Mouse (Mus musculus): ENCODE measurements around the gene Cd99l2.
"Not testable (repeated sequence)": the region's sequence is repeated elsewhere in the genome, so short reads cannot be mapped to it uniquely, and the experiment has no call there.

Gene Cd99l2

GRCm38 (mm10) chrX:71492634-71493278 is at the start of gene Cd99l2:
Gene Cd99l2, minus strand, starts transcription at chrX:71492849.
- peak; percentile 82 for DNase-seq (ENCODE audit: low read depth, low spot score)

DNA sequence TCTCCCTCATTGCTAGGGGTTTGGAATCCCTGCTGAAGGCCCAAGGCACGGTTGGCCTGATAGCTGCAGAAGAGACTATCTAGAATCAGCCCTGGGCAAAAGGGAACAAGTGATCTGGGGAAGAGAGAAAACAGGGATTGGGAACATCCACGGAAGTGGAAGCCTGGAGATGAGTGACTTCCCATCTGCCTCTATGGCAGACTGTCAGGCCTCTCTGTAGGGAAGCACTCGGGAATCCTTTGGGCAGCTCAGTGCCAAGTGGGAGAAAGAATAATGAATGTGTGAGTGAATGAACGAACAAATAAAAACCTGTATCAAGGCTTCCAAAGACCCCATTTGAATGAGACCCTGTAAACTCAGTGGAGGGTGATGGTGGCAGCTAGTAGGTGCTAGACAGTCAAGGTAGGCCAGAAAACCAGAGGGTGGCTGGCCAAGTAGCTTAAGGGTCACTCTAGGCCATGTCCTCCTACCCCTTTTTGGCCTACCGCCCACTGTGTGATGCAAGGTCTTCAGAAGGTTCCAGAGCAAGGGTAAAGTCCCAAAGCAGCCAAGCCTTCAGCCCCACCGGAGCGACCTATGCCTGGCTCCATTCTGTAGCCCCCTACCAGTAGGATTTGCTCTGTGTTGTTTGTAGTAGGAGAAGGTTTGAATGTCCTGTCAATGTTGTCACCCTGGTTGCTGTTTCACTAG is 48.3 kb upstream of the Cd99l2 start:
- no peak for DNase-seq (ENCODE audit: low read depth, low spot score)

GRCm38 (mm10) chrX:71537791-71538190 is 45.1 kb upstream of the Cd99l2 start:
- DNase-seq (ENCODE audit: low read depth, low spot score) = no peak

- DNase-seq (ENCODE audit: low read depth, low spot score) = no peak
Observed at GRCm38 (mm10) chrX:71534102-71534501, 41.5 kb upstream of the Cd99l2 start.

DNA sequence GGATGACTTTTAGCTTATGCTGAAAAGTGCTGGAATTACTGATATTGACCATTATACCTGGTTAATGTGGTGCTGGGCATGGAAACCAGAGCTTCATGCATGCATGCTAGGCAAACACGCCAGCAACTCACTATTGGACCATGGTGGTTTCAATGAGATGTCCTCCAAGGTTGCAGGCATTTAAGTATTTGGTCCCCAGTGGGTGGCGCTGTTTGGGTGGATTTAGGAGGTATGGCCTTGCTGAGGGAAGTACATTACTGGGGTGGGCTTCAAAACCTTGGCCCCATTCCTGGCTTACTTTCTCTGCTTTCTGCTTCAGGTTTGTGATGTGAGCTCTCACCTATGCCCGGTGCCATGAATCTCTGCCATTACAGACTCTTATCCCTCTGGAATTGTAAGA is 40.0 kb upstream of the Cd99l2 start:
- DNase-seq (ENCODE audit: low read depth, low spot score) = peak; percentile 18

DNA sequence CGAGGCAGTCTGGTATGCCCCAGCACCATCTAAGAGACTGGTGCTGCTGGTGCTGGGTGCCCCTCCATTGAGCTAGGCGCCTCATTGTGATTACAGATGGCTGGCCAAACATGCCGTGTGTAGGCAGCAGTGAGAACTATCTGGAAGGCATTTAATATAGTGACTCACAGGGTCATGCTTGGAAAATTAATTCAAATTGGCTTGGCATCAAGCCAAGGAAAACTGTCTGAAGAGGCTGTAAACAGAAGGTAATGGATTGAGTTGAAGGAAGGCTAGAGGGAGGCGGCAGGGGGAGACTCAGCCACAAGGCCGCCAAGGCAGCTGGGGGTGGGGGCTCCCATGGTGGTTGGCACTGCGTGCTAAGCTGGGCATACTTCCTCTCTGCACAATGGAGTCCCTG is 36.0 kb upstream of the Cd99l2 start:
- DNase-seq (ENCODE audit: low read depth, low spot score) = no peak

GRCm38 (mm10) chrX:71528150-71528549 is 35.5 kb upstream of the Cd99l2 start:
- DNase-seq (ENCODE audit: low read depth, low spot score) = no peak

DNA sequence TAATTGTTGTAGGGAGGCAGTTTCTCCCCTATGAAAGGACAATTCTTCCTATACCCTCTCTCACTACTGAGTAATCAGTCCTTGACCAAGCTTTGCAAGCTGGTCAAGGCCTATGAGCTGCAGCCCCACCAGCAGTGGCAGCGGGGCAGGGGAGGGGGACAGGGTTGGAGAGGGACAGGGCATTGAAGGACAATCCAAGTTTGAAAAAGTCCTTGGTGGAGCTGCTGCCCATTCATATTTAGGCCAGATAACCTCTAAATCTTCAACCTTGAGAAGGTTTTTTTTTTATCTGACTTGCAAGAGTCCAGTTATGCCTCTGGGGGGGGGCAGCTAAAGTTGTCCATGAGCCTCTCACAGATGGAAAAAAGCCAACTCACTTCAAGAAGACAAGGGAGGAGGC is 34.8 kb upstream of the Cd99l2 start:
- DNase-seq (ENCODE audit: low read depth, low spot score) = no peak

DNA sequence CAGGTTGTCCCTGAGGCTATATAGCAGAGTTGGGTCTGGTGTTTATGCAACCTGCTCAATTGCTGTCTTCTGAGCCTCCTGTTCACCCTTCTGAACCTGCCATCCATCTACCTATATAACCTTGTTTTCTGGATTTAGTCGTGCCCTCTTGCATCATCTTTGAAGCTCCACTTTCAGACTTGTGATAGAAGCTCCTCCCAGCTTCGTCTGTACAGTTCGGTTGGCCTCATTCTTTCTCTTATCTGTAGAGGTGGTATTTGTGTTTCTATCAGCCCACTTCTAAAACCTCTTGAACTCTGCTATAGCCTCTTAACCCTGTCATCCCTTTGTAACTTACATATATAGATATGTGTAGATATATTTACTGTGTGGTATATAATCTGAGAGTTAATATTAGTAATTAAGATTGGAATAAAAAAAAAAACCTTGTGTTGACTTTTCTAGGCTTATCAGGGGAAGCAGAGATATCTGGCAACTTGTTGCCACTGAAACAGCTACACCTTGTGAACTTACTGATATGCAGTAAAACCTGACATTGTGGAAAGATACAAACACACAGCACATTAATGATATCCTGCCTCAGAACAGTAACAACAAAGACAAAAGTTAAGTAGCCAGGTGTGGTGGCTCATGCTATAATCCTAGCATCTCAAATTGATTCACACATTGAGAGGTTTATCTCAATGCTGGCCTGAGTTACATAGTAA is 33.1 kb upstream of the Cd99l2 start:
- DNase-seq (ENCODE audit: low read depth, low spot score) = no peak

- DNase-seq (ENCODE audit: low read depth, low spot score) = no peak
Observed at GRCm38 (mm10) chrX:71524310-71524709, 31.7 kb upstream of the Cd99l2 start.

- no peak for DNase-seq (ENCODE audit: low read depth, low spot score)
Observed at GRCm38 (mm10) chrX:71522889-71523288, 30.2 kb upstream of the Cd99l2 start.

- DNase-seq (ENCODE audit: low read depth, low spot score) = no peak
Observed at GRCm38 (mm10) chrX:71519252-71519651, 26.6 kb upstream of the Cd99l2 start.

DNA sequence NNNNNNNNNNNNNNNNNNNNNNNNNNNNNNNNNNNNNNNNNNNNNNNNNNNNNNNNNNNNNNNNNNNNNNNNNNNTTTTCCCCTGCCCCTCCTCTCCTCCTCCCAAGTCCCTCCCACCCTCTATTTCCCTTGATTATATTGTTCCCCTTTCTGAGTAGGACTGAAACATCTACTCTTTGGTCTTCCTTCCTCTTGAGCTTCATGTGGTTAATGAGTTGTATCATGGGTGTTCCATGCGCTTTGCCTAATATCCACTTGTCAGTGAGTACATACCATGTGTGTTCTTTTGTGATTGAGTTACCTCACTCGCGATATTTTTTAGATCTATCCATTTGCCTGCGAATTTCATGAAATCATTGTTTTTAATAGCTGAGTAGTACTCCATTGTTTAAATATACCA is 13.9 kb upstream of the Cd99l2 start:
- not testable (repeated sequence) for DNase-seq (ENCODE audit: low read depth, low spot score)

GRCm38 (mm10) chrX:71493279-71493656 is 619 bp upstream of the Cd99l2 start:
- peak; percentile 23 for DNase-seq (ENCODE audit: low read depth, low spot score)

DNA sequence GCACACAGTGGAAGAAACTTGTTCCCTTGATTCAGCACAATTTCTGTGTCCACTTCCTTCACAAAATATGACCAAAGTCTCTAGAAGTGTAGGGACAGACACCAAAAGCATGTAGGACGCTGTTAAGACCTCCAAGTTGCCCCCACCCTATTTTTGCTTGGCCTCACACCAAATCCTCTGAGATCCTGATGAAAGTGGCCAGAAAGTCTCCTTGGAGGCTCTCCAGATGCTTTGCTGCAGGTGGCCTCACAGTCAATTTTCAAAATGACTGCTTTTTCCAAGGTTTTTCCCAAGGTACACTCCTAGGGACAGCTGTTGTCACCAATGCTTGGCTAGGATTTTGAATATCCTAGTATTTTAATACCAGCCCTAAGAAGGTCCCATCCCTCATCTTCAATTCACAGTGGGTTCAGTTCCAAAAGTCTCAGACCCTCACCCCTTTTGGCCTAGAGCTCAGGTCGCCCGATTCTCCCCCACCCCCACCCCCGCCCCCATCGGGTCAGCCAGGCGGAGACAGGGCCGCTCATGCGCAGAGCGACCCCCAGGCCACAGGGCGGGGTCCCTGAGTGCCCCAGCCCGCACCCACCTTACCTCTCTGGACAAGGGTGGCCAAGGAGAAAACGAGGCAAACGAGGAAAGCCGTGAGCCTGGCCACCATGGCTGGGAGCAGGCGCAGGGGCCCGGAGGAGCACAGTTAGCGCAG is 567 bp downstream of the Cd99l2 start:
- DNase-seq (ENCODE audit: low read depth, low spot score) = no peak

- DNase-seq (ENCODE audit: low read depth, low spot score) = no peak
Observed at GRCm38 (mm10) chrX:71489353-71489752, 3.3 kb downstream of the Cd99l2 start.

DNA sequence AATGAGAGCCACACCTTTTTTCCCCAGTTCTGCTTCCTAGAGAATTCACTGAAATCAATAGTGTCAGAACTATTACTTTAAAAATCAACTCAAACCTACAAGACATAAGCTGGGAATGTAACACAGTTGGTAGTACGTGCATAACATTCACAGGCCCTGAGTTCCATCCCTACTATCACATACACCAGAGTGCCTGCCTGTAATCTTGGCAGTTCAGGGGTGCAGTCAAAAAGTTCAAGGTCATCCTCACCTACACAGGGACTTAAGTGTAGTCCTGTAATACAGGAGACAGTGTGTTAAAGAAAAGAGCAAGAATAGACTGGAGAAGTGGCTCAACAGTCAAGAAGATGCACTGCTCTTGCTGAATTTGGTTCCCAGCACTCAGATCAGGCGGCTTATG is 10.4 kb downstream of the Cd99l2 start:
- DNase-seq (ENCODE audit: low read depth, low spot score) = no peak

- DNase-seq (ENCODE audit: low read depth, low spot score) = no peak
Observed at GRCm38 (mm10) chrX:71475992-71476391, 16.7 kb downstream of the Cd99l2 start.

DNA sequence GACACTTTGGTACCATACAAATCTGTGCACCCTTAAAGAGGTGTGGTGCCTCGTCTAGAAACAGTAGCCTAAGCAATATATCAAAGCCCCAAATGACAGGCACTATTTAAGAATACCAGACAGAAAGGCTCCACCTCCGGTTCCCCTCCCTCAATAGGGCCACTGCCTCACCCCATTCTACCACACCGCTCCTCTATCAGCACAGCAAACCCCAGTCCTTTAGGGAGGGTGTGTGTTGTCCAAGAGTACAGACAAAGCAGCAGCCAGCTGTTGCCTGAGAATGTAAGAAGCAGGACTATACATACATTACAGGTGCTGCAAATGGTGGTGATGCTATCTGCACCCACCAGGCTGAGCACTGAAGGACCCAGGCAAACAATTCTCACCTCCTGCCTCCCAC is 17.2 kb downstream of the Cd99l2 start:
- DNase-seq (ENCODE audit: low read depth, low spot score) = no peak

DNA sequence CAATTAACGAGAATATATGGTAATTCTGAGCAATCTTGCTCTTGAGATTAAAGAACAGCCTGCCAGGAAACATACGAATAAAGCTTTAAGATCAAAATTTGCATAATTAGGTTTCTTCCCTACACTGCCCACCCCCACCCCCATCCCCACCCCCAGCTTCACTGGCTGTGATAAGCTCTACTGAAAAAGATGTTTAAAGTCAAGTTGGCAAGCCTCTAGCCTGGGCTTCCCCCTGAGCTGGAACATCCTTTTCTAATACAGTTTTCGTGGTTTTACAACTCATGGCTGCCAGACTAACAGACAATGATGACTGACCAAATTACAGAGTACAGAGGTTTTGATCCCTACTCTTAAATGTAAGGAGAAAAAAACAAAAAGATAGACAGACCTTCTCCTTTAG is 17.6 kb downstream of the Cd99l2 start:
- no peak for DNase-seq (ENCODE audit: low read depth, low spot score)

GRCm38 (mm10) chrX:71474296-71474956 is 18.2 kb downstream of the Cd99l2 start:
- DNase-seq (ENCODE audit: low read depth, low spot score) = no peak
